Mouse (Mus musculus) R1 (cell line): ENCODE data around the gene Slc25a45.

Experiments used
- DNase-seq: peaks from one replicate; pipeline ENCODE4 v3.0.0-alpha.2; 2018; ENCODE audit warnings: low read depth, low spot score

The Slc25a45 gene

GRCm38 (mm10) chr19:5840086-5840889, 37.3 kb upstream of the Slc25a45 start:
- DNase-seq: peak; percentile 65

- no peak for DNase-seq
These were observed 36.7 kb upstream of the Slc25a45 start for GRCm38 (mm10) chr19:5840890-5841388.

GRCm38 (mm10) chr19:5841389-5841946, 36.1 kb upstream of the Slc25a45 start:
- peak; percentile 90 for DNase-seq

- DNase-seq: peak; percentile 77
These were observed 35.4 kb upstream of the Slc25a45 start for GRCm38 (mm10) chr19:5841999-5842784.

GRCm38 (mm10) chr19:5842785-5843730, 34.5 kb upstream of the Slc25a45 start:
- DNase-seq: peak; percentile 80

GRCm38 (mm10) chr19:5843781-5844691, 33.6 kb upstream of the Slc25a45 start:
- peak; percentile 41 for DNase-seq

GRCm38 (mm10) chr19:5844831-5845318, 32.7 kb upstream of the Slc25a45 start:
- DNase-seq: peak; percentile 35

- peak; percentile 97 for DNase-seq
These were observed 32.1 kb upstream of the Slc25a45 start for GRCm38 (mm10) chr19:5845319-5846135.

GRCm38 (mm10) chr19:5846154-5846553, 31.5 kb upstream of the Slc25a45 start:
- no peak for DNase-seq

GRCm38 (mm10) chr19:5846557-5847305, 30.9 kb upstream of the Slc25a45 start:
- peak; percentile 99 for DNase-seq

- DNase-seq: peak; percentile 49
These were observed 30.3 kb upstream of the Slc25a45 start for GRCm38 (mm10) chr19:5847306-5847796.

- peak; percentile 43 for DNase-seq
These were observed 29.4 kb upstream of the Slc25a45 start for GRCm38 (mm10) chr19:5848032-5848825.

GRCm38 (mm10) chr19:5848826-5849672, 28.6 kb upstream of the Slc25a45 start:
- DNase-seq: peak; percentile 91

- peak; percentile 96 for DNase-seq
These were observed 27.6 kb upstream of the Slc25a45 start for GRCm38 (mm10) chr19:5849843-5850527.

- no peak for DNase-seq
These were observed 26.7 kb upstream of the Slc25a45 start for GRCm38 (mm10) chr19:5850860-5851259.
